Mouse (Mus musculus) olfactory bulb, adult 2 months (tissue): ENCODE results near the gene Gpr132.

Experiments used
- CTCF ChIP-seq: fragments of 200-500 bp; IDR thresholded peaks from 2 replicates; pipeline ENCODE4 v1.5.1; 2012; ENCODE audit warnings: low read depth, mild to moderate bottlenecking, low read length, moderate library complexity; ENCODE audit not compliant: insufficient read depth
- POLR2A ChIP-seq: fragments of 200-500 bp; IDR thresholded peaks from 2 replicates; pipeline ENCODE4 v1.6.1; 2012; ENCODE audit warnings: mild to moderate bottlenecking, low read depth, low read length, moderate library complexity; ENCODE audit not compliant: insufficient read depth

- TF ChIP-seq CTCF (no peak), POLR2A (no peak)
These were observed 8.1 kb downstream of the Gpr132 start for GRCm38 (mm10) chr12:112859930-112860329.
